Mouse (Mus musculus) layer of hippocampus, adult 18-20 months (tissue): ENCODE results near the gene Igf2bp2. TPM values are rescaled to one million over a fixed set of nuclear protein-coding genes. Genes with fewer than 3 reads are reported as not detected.

Experiments used
- DNase-seq, 2 experiments: peaks; one replicate each; pipeline ENCODE4 v3.0.0; 2022; ENCODE audit warnings: low spot score in 2 of 2
- long read RNA-seq: library from polyadenylated mRNA; stranded (forward); transcript quantifications from one replicate; pipeline ENCODE4 v2.0.0, GENCODE M21; 2021
- total RNA-seq, 2 experiments: library from RNA; stranded (reverse); gene quantifications; 2 replicates each; pipeline ENCODE4 v1.2.3; 2021

The Igf2bp2 gene
- total RNA-seq, result under 1 TPM; 0.22 to 0.86 TPM
- long read RNA-seq, full-length matches to known transcripts, result 1 of 1 reads
- long read RNA-seq, partial matches to known transcripts, result 0 of 1 reads
- long read RNA-seq, other reads (novel, unspliced or antisense), result 0 of 1 reads

DNA sequence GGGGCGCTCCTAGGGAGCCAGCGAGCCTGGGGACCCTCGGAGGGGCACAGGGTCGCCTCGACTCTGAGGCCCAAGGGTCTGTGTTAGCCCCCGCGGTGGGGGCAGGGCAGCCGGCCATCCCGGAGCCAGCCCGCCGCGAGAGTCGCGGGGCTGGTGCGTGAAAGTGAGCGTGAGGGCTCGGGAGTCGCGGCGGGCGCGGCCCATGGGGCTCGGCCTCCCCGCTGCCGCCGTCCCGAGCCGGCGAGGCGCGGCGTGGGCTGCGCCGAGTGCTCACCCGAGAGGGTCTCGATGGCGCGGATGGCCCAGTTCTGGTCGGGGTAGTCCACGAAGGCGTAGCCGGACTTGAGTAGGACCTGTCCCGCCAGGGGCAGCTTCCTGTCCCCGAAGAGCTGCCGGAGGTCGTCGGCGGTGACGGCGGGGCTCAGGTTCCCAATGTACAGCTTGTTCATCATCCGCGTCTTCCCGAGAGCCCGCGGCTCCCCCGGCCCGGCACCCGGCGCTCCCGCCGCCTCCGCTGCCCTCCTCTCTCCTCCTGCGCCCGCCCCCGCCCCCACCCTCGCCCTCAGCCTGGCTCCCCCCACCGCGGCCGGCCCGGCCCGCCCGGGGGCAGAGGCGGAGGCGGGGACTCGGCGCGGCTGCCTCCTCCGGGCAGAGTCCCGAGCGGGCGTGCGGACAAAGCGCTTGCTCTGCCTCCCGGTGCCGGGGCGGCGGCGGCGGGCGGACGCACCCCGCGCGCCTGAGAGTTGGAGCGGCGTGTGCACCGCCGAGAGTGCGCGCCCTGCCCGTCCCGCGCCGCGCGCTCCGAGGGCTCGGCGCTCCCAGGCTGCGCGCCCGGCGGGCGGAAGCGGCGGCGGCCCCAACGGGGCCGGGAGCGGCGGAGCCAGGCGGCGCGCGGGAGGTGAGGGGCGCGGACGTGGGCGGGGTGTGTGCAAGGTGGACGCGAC is at the start of gene Igf2bp2:
Gene Igf2bp2, minus strand, starts transcription at position 788 of the 944 bp plus-strand sequence.
- DNase-seq, result no peak

DNA sequence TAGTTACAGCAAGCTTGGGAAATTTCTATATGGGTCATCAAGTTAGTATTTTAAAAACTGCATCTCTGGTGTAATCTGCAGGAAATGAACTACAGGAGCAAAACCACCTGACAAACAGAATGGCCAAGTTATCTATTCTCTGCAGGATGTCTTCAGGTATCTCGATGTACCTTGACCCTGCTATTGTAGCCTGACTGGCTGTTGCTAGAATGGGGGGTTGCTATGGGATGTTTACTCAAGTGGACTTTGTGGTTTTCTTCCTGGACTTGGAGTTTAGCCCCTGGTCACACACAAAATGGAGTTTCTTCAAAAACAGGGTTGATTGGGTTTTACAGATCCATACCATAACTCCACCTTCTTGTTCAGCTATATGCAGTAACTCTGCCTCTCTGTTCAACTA is 40.4 kb upstream of the Igf2bp2 start:
- DNase-seq, result no peak

DNA sequence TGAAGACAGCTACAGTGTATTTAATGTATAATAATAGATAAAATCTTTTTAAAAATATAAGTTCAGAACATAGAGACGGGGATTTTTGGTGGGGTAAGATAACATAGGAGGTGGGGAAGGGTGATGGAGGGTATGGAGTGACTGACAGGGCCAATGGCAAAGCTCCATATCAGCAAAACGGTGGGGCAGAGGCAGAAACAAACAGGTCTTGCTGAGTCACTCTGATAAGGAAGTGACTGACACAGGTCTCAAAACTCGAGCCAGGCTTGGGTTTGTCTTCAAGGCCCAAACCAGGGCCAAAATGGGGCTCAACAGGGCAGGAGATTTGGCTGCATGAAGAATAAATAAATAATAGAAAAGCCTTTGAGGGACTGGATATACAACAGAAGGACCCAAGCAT is 38.8 kb upstream of the Igf2bp2 start:
- DNase-seq, result no peak

DNA sequence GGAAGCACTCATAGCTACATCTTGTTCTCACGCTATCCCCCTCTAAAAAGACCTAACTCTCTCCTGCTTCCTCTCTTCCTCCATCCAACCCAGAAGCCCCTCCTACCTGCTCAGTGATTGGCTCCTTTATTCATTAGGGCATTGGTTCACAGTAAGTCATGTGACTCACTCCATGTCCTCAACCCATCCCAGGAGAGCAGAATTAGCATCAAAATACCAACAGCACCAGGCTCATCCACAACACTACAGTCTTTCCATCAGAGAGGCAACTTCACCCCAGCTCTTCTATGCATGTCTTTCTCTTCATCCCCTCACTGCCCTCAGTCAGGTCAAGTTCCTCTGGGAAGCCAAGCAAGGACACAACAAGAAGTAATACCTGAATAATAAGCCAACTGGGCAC is 37.4 kb upstream of the Igf2bp2 start:
- no peak for DNase-seq

DNA sequence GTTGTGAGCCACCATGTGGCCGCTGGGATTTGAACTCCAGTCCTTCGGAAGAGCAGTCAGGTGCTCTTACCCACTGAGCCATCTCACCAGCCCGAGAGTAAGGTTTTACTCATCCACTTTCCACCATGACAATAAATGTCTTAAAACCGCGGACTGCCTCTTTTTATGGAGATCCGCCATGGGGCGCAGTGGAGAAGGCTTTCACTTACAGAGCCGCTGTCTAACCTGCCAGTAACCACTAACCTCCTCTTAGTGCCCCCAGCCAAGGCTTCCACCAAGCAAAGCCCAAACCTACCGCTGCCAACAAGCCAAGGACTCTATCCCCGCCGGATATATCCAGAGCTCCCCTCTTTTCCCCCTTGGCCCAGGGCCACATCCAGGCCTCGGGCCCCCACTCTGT is 24.3 kb upstream of the Igf2bp2 start:
- DNase-seq, result no peak

DNA sequence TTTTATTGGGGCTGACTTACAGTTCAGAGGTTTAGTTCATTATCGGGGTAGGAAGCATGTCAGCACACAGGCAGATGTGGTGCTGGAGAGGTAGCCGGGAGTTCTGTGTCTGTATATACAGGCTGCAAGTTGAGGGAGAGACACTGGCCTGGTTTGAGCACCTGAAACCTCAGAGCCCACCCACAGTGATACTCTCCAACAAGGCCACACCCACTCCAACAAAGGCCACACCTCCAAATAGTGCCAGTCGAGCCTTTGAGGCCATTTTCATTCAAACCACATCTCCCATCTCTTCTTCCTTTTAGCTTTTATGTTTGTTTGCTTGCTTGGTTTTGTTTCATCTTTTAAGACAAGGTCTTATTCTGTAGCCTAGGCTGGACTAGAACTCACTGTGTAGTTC is 22.3 kb upstream of the Igf2bp2 start:
- no peak for DNase-seq

DNA sequence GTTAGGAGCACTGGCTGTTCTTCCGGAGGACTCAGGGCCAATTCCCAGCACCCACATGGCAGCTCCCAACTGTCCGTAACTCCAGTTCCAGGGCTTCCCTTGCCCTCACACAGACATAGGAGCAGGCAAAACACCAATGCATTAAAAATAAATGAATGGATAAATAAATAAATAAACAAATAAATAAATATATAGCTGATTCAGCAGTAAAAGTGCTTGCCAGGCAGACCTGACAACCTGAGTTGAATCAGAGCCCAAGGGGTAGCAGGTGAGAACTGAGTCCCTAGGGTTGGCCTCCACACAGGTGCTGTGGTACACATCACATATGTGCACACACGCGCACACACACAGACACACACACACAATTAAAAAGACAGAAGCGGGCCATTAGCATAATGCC is 21.0 kb upstream of the Igf2bp2 start:
- DNase-seq, result no peak

DNA sequence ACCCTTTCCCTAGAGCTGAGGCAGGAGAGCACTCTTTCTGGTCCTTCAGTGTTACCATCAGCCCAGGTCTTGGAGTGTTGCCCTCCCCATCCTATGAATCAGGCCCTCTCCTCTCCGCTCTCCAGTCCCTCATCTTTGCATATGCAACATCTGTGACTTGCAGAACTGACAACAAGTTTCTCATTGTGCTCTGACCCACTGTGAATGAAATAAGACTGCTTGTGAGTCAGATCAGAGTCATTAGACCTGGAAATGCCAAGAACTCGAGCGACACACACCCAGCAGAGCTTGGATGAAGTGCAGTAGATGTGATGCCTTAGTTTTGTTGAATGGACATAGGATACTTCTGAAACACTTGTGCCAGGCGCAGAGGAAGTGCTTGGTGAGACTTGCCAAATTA is 19.2 kb upstream of the Igf2bp2 start:
- DNase-seq, result no peak

DNA sequence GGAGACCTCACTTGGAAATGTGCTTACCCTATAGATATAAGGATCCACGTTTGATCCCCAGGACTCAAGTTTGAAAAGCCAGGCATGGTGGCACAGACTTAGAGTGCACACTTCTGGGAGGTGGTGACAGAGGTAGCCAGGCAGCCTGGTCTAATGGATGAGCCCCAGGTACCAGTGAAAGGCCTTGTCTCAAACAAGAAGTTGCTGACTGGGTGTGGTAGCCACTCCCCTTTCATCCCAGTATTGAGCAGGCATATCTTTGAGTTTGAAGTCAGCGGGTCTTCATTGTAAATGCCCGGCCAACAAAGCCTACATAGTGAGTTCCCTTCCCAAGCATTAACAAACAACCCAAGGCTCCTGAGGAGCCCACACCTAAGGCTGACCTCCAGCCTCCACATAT is 15.7 kb upstream of the Igf2bp2 start:
- DNase-seq, result no peak

DNA sequence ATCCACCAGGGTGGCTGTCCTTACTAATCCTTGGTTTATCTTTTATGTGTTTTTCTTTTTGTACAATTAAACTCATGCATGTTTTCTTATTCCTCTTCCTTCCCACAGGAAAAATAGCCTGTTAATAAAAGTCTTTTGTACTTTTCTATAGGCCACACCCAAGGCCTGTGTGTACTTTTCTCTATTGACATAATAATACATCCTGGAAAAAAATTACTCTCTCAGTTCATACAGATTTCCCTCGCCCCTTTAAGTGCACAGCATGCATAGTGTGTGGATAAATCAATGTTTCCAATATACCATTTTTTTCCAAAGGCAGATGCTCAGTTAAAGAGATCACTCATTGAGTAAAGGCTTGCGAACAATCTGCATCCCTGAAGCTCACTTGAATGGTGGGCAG is 14.9 kb upstream of the Igf2bp2 start:
- no peak for DNase-seq

DNA sequence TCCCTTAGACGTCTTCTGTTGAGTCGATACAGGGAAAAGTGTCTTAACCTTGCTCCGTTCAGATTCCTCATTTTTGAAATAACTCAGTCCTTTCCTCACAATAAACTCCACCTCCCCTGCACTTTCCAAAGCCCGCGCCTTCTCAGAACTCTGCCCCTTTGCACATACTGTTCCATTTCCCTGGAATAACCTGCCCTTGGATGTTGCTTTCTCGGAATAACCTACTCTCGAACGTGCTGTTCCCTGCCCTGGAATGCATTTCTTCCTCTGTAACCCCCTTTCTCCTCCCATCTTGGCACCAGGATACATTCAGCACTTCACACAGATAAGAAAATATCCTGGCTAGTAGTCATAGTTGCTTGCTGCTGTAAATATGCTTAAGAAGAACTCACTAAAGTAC is 5.6 kb upstream of the Igf2bp2 start:
- DNase-seq, result no peak

DNA sequence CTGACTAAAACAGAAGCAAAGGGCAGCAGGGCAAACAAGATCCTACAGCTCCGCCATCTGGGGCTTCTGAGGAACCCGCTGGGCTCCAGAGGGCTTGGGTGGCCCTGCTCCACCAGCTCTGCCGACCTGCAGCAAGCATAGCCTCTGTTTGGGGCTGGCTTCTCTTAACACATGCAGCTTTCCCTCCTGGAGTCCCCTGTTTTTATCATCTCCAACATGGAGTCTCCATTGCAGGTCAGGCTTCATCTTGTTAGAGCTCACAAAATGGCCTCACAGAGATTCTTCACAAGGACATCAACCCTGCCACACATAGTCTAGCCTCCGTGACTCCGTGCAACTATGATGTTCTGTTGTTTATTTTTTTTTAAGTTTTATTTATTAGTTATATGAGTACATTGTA is 2.5 kb upstream of the Igf2bp2 start:
- no peak for DNase-seq

DNA sequence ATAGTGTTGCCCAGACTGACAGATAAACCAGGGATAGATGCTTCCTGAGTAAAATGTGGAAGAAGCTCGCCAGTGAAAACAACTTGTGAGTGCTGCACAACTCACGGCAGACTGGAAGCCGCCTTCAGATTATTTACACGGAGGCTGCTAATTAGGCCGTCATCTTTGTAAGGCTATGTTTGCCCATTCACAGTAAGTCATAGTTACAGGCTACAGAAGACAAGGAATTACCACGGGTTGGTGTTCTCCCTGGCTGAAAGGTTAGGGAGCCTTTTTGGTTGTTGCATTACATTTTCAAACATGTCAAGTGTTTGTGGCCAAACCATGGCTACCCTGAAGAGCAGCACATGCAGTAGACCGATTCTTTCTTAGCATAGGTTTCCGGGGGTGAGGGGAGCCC is 1.3 kb upstream of the Igf2bp2 start:
- no peak for DNase-seq

DNA sequence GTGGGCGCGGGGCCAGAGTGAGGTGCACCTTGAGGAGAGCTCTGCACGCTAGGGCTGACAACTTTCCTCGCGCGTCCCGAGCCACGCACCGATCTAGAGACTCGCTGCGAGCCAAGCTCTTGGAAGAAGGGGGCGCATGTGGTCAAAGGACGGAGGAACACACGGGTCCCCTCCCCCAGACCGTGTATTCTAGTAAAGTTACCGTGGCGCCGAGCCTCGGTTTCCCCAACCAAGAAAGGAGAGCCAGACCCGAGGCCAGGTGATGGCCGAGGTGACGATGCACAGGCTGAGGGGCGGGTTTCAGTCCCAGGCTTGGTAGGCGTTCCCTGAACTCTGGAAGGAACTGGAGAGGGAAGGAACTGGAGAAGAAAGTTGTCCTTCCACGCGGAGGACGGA is 355 bp upstream of the Igf2bp2 start:
- DNase-seq, result no peak

DNA sequence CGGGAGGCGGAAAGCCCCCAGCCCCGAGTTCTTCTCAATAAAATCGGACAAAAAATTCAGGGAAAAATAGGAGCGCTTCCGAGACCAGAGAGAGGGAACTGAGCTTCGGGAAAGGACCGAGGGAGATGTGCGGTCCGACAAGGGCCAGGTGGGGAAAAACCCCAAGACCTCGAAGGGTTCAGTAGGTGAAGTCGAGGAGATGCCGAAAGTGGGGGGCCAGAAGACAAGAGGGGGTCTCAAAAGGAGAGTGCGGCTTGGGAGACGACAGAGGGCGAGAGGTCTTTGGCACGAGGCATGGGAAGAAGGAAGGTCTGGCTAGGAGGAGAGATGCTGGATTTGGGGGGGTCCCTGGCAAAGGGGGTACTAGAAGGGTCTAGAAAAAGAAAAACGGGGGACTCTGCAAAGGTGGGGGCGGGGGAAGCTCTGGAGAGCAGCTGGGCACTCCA is 1.0 kb downstream of the Igf2bp2 start:
- DNase-seq, result no peak

DNA sequence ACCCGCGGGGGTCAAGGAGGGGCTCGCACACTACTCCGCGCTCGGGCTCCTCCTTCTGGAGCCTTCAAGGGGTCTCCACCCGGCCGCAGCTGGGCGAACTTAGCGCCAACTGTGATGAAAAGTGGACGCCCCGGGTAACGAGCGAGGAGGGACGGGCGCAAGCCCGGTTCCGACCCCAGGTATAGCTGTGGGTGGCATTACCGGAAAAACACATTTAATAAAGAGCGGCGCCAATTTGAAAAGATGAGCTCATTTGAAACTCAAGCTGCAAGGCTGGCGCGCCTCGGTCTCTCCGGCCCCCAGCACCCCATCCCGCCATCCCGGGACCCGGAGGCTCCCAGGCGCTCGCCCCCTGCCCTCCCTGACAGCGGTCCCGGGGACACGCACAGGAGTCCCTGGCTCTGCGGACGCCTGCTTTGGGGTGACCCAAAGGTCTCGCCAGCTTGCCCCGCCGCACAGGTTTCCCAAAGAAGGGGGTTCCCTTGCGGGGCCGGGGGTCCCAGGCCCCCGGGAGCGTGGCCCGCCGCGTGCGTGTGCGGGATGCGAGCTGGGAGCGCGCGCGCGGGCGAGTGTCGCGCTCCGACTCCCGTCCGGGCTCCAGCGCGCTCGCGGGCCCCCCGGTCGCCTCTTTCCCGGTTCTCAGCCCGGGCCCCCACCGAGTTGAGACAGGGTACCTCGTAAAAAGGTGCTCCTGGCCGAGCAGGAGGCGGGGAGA is 1.6 kb downstream of the Igf2bp2 start:
- no peak for DNase-seq

DNA sequence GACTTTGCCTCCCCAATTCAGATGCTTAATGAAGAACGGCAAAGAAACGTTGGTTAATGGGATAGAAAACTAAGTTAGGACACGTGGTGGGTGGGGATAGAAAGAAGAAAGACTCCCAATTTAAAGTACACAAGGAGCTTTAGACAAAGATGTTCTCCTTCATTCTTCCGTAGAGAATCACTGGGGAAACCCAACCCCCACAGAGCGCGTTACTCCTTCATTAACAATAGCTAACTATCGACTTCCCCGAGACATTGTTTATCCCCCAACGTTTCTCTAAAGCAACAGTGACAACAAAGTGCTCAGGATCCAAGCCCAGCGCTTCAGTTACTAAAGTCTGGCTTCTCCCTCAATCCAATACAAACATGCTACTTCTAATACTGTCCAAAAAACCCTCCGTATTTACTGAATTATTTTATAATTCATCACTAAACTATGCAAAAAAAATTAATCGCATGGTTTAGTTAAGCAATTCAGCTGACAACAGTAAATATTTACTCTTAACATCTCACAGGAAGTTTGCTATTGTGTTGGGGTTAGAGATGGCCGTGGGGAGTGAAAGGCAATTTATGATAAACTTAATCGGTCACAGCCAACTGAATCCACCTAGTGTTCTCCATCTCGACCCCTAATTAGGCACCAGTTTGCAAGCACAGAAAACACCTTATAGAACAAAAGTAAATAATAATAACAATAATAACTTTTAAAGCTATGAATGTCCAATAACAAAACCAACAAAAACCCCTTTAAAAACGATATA is 2.5 kb downstream of the Igf2bp2 start:
- no peak for DNase-seq

DNA sequence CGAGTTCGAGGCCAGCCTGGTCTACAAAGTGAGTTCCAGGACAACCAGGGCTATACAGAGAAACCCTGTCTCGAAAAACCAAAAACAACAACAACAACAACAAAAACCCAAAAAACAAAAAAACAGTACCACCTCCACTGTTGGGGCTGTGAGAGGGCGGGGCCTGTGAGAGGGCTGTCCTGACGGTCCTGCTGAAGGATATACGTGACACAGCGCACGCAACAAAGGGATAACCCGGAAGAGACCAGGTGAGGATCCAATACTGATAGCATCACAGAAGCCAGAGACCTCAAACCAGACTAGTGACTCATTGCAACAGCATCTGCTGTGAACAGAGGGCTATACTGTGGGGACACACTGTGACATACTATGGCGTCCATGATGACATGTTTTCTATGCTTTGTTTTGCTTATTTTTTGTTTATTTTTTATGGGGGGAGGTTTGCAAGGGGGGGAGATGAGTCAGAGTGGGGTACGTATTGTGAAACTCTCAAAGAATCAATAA is 10.1 kb downstream of the Igf2bp2 start:
- no peak for DNase-seq

DNA sequence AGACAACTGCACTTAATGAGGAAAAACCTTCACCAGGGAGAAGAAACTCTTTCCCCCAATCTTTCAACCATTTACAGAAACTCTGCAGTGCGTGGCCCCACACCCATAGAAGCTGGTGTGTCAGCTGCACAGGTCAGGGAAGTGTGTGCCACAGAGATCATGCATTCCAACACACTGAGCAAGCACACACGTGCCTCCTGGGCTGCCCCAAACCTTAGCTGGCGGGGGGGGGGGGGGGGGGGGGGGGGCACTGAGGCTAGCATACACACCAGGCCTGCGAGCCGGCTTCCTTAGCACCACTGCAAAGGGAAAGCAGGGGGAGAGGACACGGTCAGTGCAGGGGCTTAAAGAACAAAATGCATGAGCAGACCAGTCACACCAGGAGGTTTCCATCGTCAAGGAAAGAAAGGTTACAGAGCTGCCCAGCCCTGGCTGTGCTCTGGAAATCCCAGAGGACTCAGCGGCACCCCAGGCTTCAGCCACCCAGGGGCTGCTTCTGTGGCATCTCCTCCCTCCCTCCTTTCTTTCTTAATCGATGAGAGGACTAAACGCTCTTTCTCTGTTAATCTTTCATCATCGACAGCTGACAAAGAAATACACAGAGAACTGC is 11.3 kb downstream of the Igf2bp2 start:
- DNase-seq, result no peak

DNA sequence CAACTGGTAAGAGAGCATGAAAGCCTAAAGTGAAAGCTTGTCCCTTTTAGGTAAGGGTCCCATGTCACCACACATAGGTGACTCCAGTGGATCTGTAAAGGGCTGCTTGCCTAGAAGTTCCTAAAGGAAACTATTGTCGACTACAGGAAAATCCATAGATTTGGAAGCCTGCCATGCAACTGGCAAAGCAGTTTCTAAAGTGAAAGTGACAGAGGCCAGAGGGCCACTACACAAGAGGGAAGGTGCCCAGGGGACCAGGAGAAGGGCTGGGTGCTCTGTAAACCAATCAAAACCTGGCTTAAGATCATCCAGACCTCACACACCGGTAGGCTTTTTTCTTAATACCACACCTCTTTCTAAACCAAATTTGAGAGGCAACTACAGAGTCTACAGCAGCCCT is 12.7 kb downstream of the Igf2bp2 start:
- DNase-seq, result no peak
